Mouse (Mus musculus): Measurements from ENCODE around the gene Kcnj14.

DNA sequence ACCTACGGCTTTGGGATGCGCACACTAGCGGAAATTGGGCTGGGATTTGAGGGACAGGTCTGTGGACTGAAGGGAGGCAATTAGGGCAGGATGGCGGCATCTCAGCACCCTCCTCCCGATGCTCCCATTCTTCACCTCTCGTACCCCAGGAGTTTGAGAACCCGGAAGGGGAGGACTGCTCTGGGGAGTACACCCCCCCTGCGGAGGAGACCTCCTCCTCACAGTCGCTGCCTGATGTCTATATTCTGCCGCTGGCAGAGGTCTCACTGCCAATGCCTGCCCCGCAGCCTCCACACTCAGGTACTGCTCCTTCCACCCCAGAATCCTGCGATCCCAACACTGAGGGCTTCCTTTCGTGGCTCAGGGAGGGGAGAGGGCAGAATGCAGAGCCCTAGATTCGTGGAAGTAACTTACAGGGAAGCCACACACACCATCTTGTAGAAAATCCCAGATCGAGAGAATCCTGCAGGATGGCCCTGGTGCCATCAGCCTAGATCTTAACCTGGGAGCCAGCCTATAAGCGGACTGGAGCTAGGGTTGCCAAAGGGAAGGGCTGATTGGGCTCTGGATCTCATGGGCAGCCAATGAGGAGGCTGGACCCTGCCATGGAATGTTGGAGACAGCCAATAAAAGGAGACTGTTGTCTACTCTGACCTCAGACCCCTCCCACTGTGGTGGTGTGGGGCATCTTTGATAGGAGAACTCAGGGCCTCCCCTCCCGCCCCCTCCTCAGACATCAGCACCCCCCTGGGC is 37.7 kb downstream of the Kcnj14 start:
- TF ChIP-seq CTCF (IDR thresholded peaks at IDR 0.05; ENCODE audit: control insufficient read depth, insufficient read depth, insufficient replicate concordance, low read depth, low read length): no peak
- TF ChIP-seq POLR2A (IDR thresholded peaks at IDR 0.05; ENCODE audit: control insufficient read depth, low read depth, low read length): no peak
